Mouse (Mus musculus) intestine, postnatal 0 days (tissue): ENCODE data around the gene Syn3. TPM values are rescaled to one million over a fixed set of nuclear protein-coding genes. Genes with fewer than 3 reads are reported as not detected.

Source experiments
- ATAC-seq: fragments of 200-750 bp; cut with Nextera tagmentation; 2 replicates; pipeline ENCODE4 v1.8.0; 2017; ENCODE audit warnings: mild to moderate bottlenecking, moderate TSS enrichment, moderate library complexity
- H3K27ac ChIP-seq: fragments of 300-500 bp; sonication (generic); 2 replicates; pipeline ENCODE4 v1.5.1; 2014; ENCODE audit warnings: mild to moderate bottlenecking, low read depth, low read length, moderate library complexity
- H3K27me3 ChIP-seq: fragments of 300-500 bp; sonication (generic); replicated peaks from 2 replicates; pipeline ENCODE4 v1.6.1; 2014; ENCODE audit warnings: low read length, mixed read lengths; ENCODE audit not compliant: control insufficient read depth, insufficient read depth
- H3K36me3 ChIP-seq: fragments of 300-500 bp; sonication (generic); 2 replicates; pipeline ENCODE4 v1.6.1; 2014; ENCODE audit warnings: mild to moderate bottlenecking, moderate library complexity; ENCODE audit not compliant: control insufficient read depth, insufficient read depth
- H3K4me1 ChIP-seq: fragments of 300-500 bp; sonication (generic); replicated peaks from 2 replicates; pipeline ENCODE4 v1.6.1; 2014; ENCODE audit warnings: antibody characterized with exemption, low read length, mixed read lengths; ENCODE audit not compliant: control insufficient read depth, insufficient read depth
- H3K4me2 ChIP-seq: fragments of 300-500 bp; sonication (generic); replicated peaks from 2 replicates; pipeline ENCODE4 v1.6.1; 2014; ENCODE audit warnings: low read depth, mild to moderate bottlenecking, moderate library complexity
- H3K4me3 ChIP-seq: fragments of 300-500 bp; sonication (generic); 2 replicates; pipeline ENCODE4 v1.5.1; 2014; ENCODE audit warnings: low read depth, low read length
- H3K9ac ChIP-seq: fragments of 300-500 bp; sonication (generic); 2 replicates; pipeline ENCODE4 v1.6.1; 2014; ENCODE audit warnings: mild to moderate bottlenecking, low read depth, low read length
- H3K9me3 ChIP-seq: fragments of 300-500 bp; sonication (generic); 2 replicates; pipeline ENCODE4 v1.6.1; 2016; ENCODE audit warnings: mixed run types; ENCODE audit not compliant: control insufficient read depth
- CTCF ChIP-seq: sonication (generic); IDR thresholded peaks from 2 replicates; pipeline ENCODE4 v1.5.1; 2016; ENCODE audit warnings: low read depth, mild to moderate bottlenecking, control low read depth, antibody characterized with exemption, moderate library complexity
- WGBS: fragments of 180-500 bp; shearing (Covaris S2); extraction: QIAGEN DNeasy Blood & Tissue Kit; methylation state at CpG from one replicate; pipeline ENCODE4 v1.1.7; 2014; 5-methylcytosine and 5-hydroxymethylcytosine counted together
- polyA plus RNA-seq: library from polyadenylated mRNA; unstranded; fragments of >200 nt; fragmentation: Nextera tagmentation; extraction: Ambion mirVana; gene quantifications from 2 replicates; pipeline ENCODE4 v1.2.1, GENCODE M21; 2015

Syn3 gene
- polyA plus RNA-seq, 1 experiment from 2014 or later = 1.1 TPM

GRCm38 (mm10) chr10:86258992-86259391, 239.7 kb downstream of the Syn3 start:
- 75% methylated on average over 3 of the region's 3 CpGs for WGBS
- TF ChIP-seq CTCF = no peak
- Histone ChIP-seq H3K27me3 (no peaks in the 10 kb centered on the region), H3K4me2 (no peak overlapping the region), H3K4me3 (no peak overlapping the region), H3K27ac (no peak overlapping the region), H3K9ac (no peak overlapping the region), H3K9me3 (no peaks in the 10 kb centered on the region), H3K36me3 (no peaks in the 10 kb centered on the region), H3K4me1 (no peaks in the 10 kb centered on the region)
- no peak for ATAC-seq

GRCm38 (mm10) chr10:86258046-86258445, 240.7 kb downstream of the Syn3 start:
- Histone ChIP-seq H3K4me2 (no peak overlapping the region), H3K9me3 (no peaks in the 10 kb centered on the region), H3K27ac (no peak overlapping the region), H3K4me1 (no peaks in the 10 kb centered on the region), H3K4me3 (no peak overlapping the region), H3K27me3 (no peaks in the 10 kb centered on the region), H3K9ac (no peak overlapping the region), H3K36me3 (no peaks in the 10 kb centered on the region)
- no peak for ATAC-seq
- 66% methylated on average over 4 of the region's 4 CpGs for WGBS
- no peak for TF ChIP-seq CTCF

- Histone ChIP-seq H3K9me3 (no peaks in the 10 kb centered on the region), H3K36me3 (no peaks in the 10 kb centered on the region), H3K27me3 (no peaks in the 10 kb centered on the region), H3K27ac (no peak overlapping the region), H3K4me3 (no peak overlapping the region), H3K9ac (no peak overlapping the region), H3K4me2 (no peak overlapping the region), H3K4me1 (no peaks in the 10 kb centered on the region)
- ATAC-seq = no peak
- TF ChIP-seq CTCF = no peak
- WGBS = 82% methylated on average over 3 of the region's 3 CpGs
These were observed 241.7 kb downstream of the Syn3 start for GRCm38 (mm10) chr10:86257045-86257444.

GRCm38 (mm10) chr10:86256221-86256620, 242.5 kb downstream of the Syn3 start:
- TF ChIP-seq CTCF = no peak
- Histone ChIP-seq H3K4me2 (no peak overlapping the region), H3K36me3 (no peaks in the 10 kb centered on the region), H3K27ac (no peak overlapping the region), H3K9me3 (no peaks in the 10 kb centered on the region), H3K4me3 (no peak overlapping the region), H3K27me3 (no peaks in the 10 kb centered on the region), H3K4me1 (no peaks in the 10 kb centered on the region), H3K9ac (no peak overlapping the region)
- no peak for ATAC-seq
- 57% methylated on average over 4 of the region's 4 CpGs for WGBS

- no peak for TF ChIP-seq CTCF
- WGBS = 74% methylated on average over 7 of the region's 7 CpGs
- H3K36me3 ChIP-seq = no peaks in the 10 kb centered on the region
These were observed 248.4 kb downstream of the Syn3 start for GRCm38 (mm10) chr10:86250149-86250922.

GRCm38 (mm10) chr10:86249283-86249682, 249.4 kb downstream of the Syn3 start:
- 77% methylated on average over 1 of the region's 1 CpGs for WGBS
- H3K4me2 ChIP-seq = no peak overlapping the region
- H3K4me3 ChIP-seq = no peak overlapping the region
- no peak overlapping the region for H3K9ac ChIP-seq
- H3K4me1 ChIP-seq = no peaks in the 10 kb centered on the region
- no peaks in the 10 kb centered on the region for H3K9me3 ChIP-seq
- no peak for TF ChIP-seq CTCF
- no peak for ATAC-seq
- no peaks in the 10 kb centered on the region for H3K27me3 ChIP-seq
- no peak overlapping the region for H3K27ac ChIP-seq
- no peaks in the 10 kb centered on the region for H3K36me3 ChIP-seq

More at GRCm38 (mm10) chr10:86250149-86250922, 248.4 kb downstream of the Syn3 start:
- Histone ChIP-seq H3K9me3 (no peaks in the 10 kb centered on the region), H3K27me3 (no peaks in the 10 kb centered on the region), H3K27ac (no peak overlapping the region), H3K4me2 (no peak overlapping the region), H3K4me1 (no peaks in the 10 kb centered on the region), H3K4me3 (no peak overlapping the region), H3K9ac (no peak overlapping the region)
- ATAC-seq = no peak
